Mouse (Mus musculus) stomach, postnatal 0 days (tissue): ENCODE results near the gene Gm13278. TPM values are rescaled to one million over a fixed set of nuclear protein-coding genes. Genes with fewer than 3 reads are reported as not detected.

Source experiments
- ATAC-seq: fragments of 200-750 bp; cut with Nextera tagmentation; 2 replicates; pipeline ENCODE4 v1.8.0; 2017; ENCODE audit not compliant: low FRiP score, low TSS enrichment
- DNase-seq: peaks from one replicate; pipeline ENCODE4 v3.0.0-alpha.2; 2016; ENCODE audit warnings: low spot score
- H3K27ac ChIP-seq: fragments of 300-500 bp; sonication (generic); replicated peaks from 2 replicates; pipeline ENCODE4 v1.5.1; 2014; ENCODE audit warnings: mild to moderate bottlenecking, control low read depth
- H3K27me3 ChIP-seq: fragments of 300-500 bp; sonication (generic); 2 replicates; pipeline ENCODE4 v1.6.1; 2014; ENCODE audit warnings: low read length; ENCODE audit not compliant: control insufficient read depth, insufficient read depth
- H3K36me3 ChIP-seq: fragments of 300-500 bp; sonication (generic); 2 replicates; pipeline ENCODE4 v1.6.1; 2014; ENCODE audit warnings: low read length, mixed read lengths; ENCODE audit not compliant: control insufficient read depth, insufficient read depth
- H3K4me1 ChIP-seq: fragments of 300-500 bp; sonication (generic); replicated peaks from 2 replicates; pipeline ENCODE4 v1.6.1; 2014; ENCODE audit warnings: antibody characterized with exemption; ENCODE audit not compliant: control insufficient read depth, insufficient read depth
- H3K4me2 ChIP-seq: fragments of 300-500 bp; sonication (generic); replicated peaks from 2 replicates; pipeline ENCODE4 v1.6.1; 2014; ENCODE audit warnings: low read depth, mild to moderate bottlenecking, control low read depth, moderate library complexity
- H3K4me3 ChIP-seq: fragments of 300-500 bp; sonication (generic); 2 replicates; pipeline ENCODE4 v1.5.1; 2014; ENCODE audit warnings: low read depth, low read length, control low read depth
- H3K9ac ChIP-seq: fragments of 300-500 bp; sonication (generic); 2 replicates; pipeline ENCODE4 v1.6.1; 2014; ENCODE audit warnings: mild to moderate bottlenecking, low read length, control low read depth, mixed read lengths
- H3K9me3 ChIP-seq: fragments of 300-500 bp; sonication (generic); 2 replicates; pipeline ENCODE4 v1.6.1; 2016; ENCODE audit warnings: low read length; ENCODE audit not compliant: control insufficient read depth
- CTCF ChIP-seq: IDR thresholded peaks from 2 replicates; pipeline ENCODE4 v1.5.1; 2016; ENCODE audit warnings: antibody characterized with exemption, low read depth, mild to moderate bottlenecking, moderate library complexity
- EP300 ChIP-seq: optimal IDR thresholded peaks from 2 replicates; pipeline ENCODE3; 2016; ENCODE audit warnings: antibody characterized with exemption
- WGBS: fragments of 180-500 bp; shearing (Covaris S2); extraction: QIAGEN DNeasy Blood & Tissue Kit; methylation state at CpG from one replicate; pipeline ENCODE4 v1.1.7; 2014; 5-methylcytosine and 5-hydroxymethylcytosine counted together
- polyA plus RNA-seq: library from polyadenylated mRNA; unstranded; fragments of >200 nt; fragmentation: Nextera tagmentation; extraction: Ambion mirVana; gene quantifications from 2 replicates; pipeline ENCODE4 v1.2.1, GENCODE M21; 2015

Gm13278 gene
- polyA plus RNA-seq, 1 experiment from 2014 or later: not detected

DNA sequence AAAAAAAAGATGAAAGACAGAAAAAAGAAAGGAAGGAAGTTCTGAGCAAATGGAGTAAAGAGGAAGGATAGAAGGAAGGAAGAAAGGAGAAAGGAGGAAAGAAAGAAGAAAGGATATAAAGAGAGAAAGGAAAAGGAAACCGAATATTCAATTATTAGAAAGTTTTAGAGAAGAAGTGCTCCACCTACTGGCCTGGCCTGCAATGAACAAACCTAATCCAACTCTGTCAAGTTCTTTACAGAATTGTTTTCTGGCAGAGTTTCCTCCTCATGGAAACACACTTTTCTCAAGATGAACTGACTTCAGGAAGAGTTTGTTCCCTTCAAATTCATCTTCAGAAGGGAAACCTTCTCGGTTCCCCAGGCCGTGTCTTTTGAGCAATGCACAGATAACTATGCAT, 47.5 kb downstream of the Gm13278 start:
- Histone ChIP-seq H3K27me3 (no peaks in the 10 kb centered on the region), H3K9me3 (no peaks in the 10 kb centered on the region), H3K36me3 (no peaks in the 10 kb centered on the region), H3K27ac (no peak overlapping the region), H3K9ac (no peak overlapping the region), H3K4me1 (no peaks in the 10 kb centered on the region), H3K4me3 (no peak overlapping the region), H3K4me2 (no peak overlapping the region)
- DNase-seq (peak; percentile 20), ATAC-seq (no peak)
- TF ChIP-seq CTCF (peak; percentile 68), EP300 (no peak)
- 30% methylated on average over 3 of the region's 3 CpGs for WGBS

DNA sequence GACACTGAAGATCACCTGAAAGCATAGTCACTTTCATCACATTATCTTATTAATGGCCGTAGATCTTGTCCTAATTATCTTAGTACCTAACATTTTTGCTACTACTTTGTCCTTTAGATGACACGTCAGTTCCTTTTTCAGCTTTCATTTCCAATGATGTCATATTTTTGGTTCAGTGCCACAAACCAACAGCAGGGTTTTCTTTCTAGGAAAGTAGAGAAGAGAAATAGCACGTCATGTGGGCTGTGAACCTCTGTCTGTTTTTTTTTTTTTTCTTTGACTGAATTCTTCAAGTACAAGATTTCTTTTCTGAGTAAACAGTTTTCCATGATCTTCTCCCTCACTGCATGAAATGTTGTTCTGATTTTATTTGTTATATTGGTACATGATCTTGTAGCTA, 48.7 kb downstream of the Gm13278 start:
- H3K36me3 ChIP-seq: no peaks in the 10 kb centered on the region
- ATAC-seq: no peak
- H3K4me1 ChIP-seq: no peaks in the 10 kb centered on the region
- TF ChIP-seq CTCF (no peak), EP300 (no peak)
- no peaks in the 10 kb centered on the region for H3K27me3 ChIP-seq
- no peak overlapping the region for H3K9ac ChIP-seq
- H3K9me3 ChIP-seq: no peaks in the 10 kb centered on the region
- 62% methylated on average over 3 of the region's 3 CpGs for WGBS
- H3K4me3 ChIP-seq: no peak overlapping the region
- H3K27ac ChIP-seq: no peak overlapping the region
- DNase-seq: no peak
- no peak overlapping the region for H3K4me2 ChIP-seq

DNA sequence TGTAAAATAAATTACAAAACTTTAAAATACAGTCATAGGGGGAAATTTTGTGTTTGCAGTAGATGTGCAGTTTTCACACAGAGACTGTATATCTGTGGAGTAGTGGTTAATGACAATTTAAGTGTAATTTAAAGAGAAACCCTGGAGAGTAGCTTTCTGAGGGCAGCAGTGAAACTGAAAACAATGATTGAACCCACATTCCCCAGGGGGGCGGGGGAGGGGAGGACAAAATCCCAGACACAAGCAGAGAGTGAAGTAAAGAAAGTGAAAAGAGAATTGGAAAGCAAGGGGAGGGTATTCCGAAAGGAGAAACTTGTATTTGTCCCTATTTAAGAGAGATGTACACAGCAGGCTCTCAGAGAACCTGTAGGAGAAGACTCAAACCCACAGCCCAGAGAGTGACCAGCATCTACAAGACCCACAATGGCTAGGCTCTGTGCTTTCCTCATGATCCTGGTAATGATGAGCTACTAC, 50.1 kb downstream of the Gm13278 start, which contains the start of gene Ifna4:
Ifna4 (plus strand) TSS at position 424 of the 474 bp plus-strand sequence.
- no peak for ATAC-seq
- no peaks in the 10 kb centered on the region for H3K36me3 ChIP-seq
- no peak within 1 kb of the TSS for H3K27ac ChIP-seq
- no peak for DNase-seq
- no peaks in the 10 kb centered on the region for H3K27me3 ChIP-seq
- H3K9me3 ChIP-seq: no peaks in the 10 kb centered on the region
- H3K4me1 ChIP-seq: no peaks in the 10 kb centered on the region
- WGBS: 57% methylated on average over 2 of the region's 2 CpGs
- no peak within 1 kb of the TSS for H3K9ac ChIP-seq
- H3K4me3 ChIP-seq: no peak within 1 kb of the TSS
- H3K4me2 ChIP-seq: no peak within 1 kb of the TSS
- TF ChIP-seq CTCF: no peak
- TF ChIP-seq EP300: no peak

Other genes with a start within 250 kb of the Gm13278 start
- gene Ifna15, start 233.3 kb upstream of the Gm13278 start, polyA plus RNA-seq: not detected in 2 replicates
- not detected in 2 replicates for gene Ifna14, start 219.8 kb upstream of the Gm13278 start, polyA plus RNA-seq
- not detected in 2 replicates for gene Ifna9, start 199.2 kb upstream of the Gm13278 start, polyA plus RNA-seq
- not detected in 2 replicates for gene Ifna12, start 188.2 kb upstream of the Gm13278 start, polyA plus RNA-seq
- not detected in 2 replicates for gene C87499, start 157.1 kb upstream of the Gm13278 start, polyA plus RNA-seq
- not detected in 2 replicates for gene Ifna13, start 147.1 kb upstream of the Gm13278 start, polyA plus RNA-seq
- gene Ifna16, start 114.6 kb upstream of the Gm13278 start, polyA plus RNA-seq: not detected in 2 replicates
- gene Ifna2, start 107.6 kb upstream of the Gm13278 start, polyA plus RNA-seq: not detected in 2 replicates
- not detected in 2 replicates for gene Ifnab, start 100.2 kb upstream of the Gm13278 start, polyA plus RNA-seq
- 0.19 and 0.51 TPM in 2 replicates for gene Gm26566, start 69.7 kb upstream of the Gm13278 start, polyA plus RNA-seq
- gene Klhl9, start 69.1 kb upstream of the Gm13278 start, polyA plus RNA-seq: 39.8 and 40.6 TPM in 2 replicates
- gene Gm13271, start 36.7 kb upstream of the Gm13278 start, polyA plus RNA-seq: not detected in 2 replicates
- 0.21 and 0.24 TPM in 2 replicates for gene Gm13283, start 31.4 kb upstream of the Gm13278 start, polyA plus RNA-seq
- gene Gm13290, start 17.7 kb upstream of the Gm13278 start, polyA plus RNA-seq: 0.55 TPM in 1 of 2 replicates, not detected in the other
- not detected in 2 replicates for gene Gm13289, start 14.6 kb upstream of the Gm13278 start, polyA plus RNA-seq
- not detected in 2 replicates for gene Gm13272, start 11.7 kb upstream of the Gm13278 start, polyA plus RNA-seq
- 0.25 and 0.47 TPM in 2 replicates for gene Ifnz, start 9.4 kb upstream of the Gm13278 start, polyA plus RNA-seq
- 0.45 TPM in 1 of 2 replicates, not detected in the other for gene Gm13276, start 5.8 kb upstream of the Gm13278 start, polyA plus RNA-seq
- gene Gm13277, start 2.9 kb upstream of the Gm13278 start, polyA plus RNA-seq: not detected in 2 replicates
- not detected in 2 replicates for gene Gm13275, start 2.9 kb downstream of the Gm13278 start, polyA plus RNA-seq
- not detected in 2 replicates for gene Gm13279, start 5.8 kb downstream of the Gm13278 start, polyA plus RNA-seq
- gene Gm13285, start 8.1 kb downstream of the Gm13278 start, polyA plus RNA-seq: 0.92 and 1.3 TPM in 2 replicates
- not detected in 2 replicates for gene Gm13287, start 11.7 kb downstream of the Gm13278 start, polyA plus RNA-seq
- gene Gm13288, start 14.0 kb downstream of the Gm13278 start, polyA plus RNA-seq: not detected in 2 replicates
- not detected in 2 replicates for gene Ifna7, start 24.7 kb downstream of the Gm13278 start, polyA plus RNA-seq
- gene Ifna11, start 28.4 kb downstream of the Gm13278 start, polyA plus RNA-seq: not detected in 2 replicates
- gene Ifna6, start 35.9 kb downstream of the Gm13278 start, polyA plus RNA-seq: not detected in 2 replicates
- gene Ifna5, start 44.0 kb downstream of the Gm13278 start, polyA plus RNA-seq: not detected in 2 replicates
- gene Ifna4, start 50.3 kb downstream of the Gm13278 start, polyA plus RNA-seq: not detected in 2 replicates
- gene Ifna1, start 58.5 kb downstream of the Gm13278 start, polyA plus RNA-seq: not detected in 2 replicates
- 0.85 and 1.1 TPM in 2 replicates for gene Ifne, start 88.7 kb downstream of the Gm13278 start, polyA plus RNA-seq